Mouse (Mus musculus) MEL (cell line): ENCODE results near the gene Olfr780. TPM values are rescaled to one million over a fixed set of nuclear protein-coding genes. Genes with fewer than 3 reads are reported as not detected.

Experiments used
- DNase-seq: peaks from one replicate; pipeline ENCODE4 v3.0.0; 2011; ENCODE audit warnings: low read depth, low spot score
- H3K27ac ChIP-seq: 2 replicates; pipeline ENCODE4 v1.5.1; 2012; ENCODE audit warnings: low read depth, mild to moderate bottlenecking, control low read depth, low read length, moderate library complexity; ENCODE audit not compliant: control insufficient read depth
- H3K27me3 ChIP-seq, 2 experiments: fragments of 150-350 bp in 1 of 2; sonication (generic) in 1 of 2; 2 replicates each; pipeline ENCODE4 v1.6.1; 2012; ENCODE audit warnings: low read length in 2 of 2, mild to moderate bottlenecking in 2 of 2, improper control_type of control experiment in 1 of 2, moderate library complexity in 1 of 2; ENCODE audit not compliant: insufficient read depth in 2 of 2, control insufficient read depth in 1 of 2
- H3K36me3 ChIP-seq, 2 experiments: 2 replicates each; pipeline ENCODE4 v1.6.1; 2012 to 2014; ENCODE audit warnings: low read length in 2 of 2, improper control_type of control experiment in 1 of 2, inconsistent platforms in 1 of 2, mild to moderate bottlenecking in 1 of 2; ENCODE audit not compliant: insufficient read depth in 2 of 2, control insufficient read depth in 1 of 2
- H3K4me1 ChIP-seq, 2 experiments: fragments of 150-350 bp in 1 of 2; sonication (generic) in 1 of 2; 2 replicates each; pipeline ENCODE4 v1.6.1; 2012; ENCODE audit warnings: low read length in 2 of 2, improper control_type of control experiment in 1 of 2, mild to moderate bottlenecking in 1 of 2; ENCODE audit not compliant: insufficient read depth in 2 of 2, control insufficient read depth in 1 of 2
- H3K4me3 ChIP-seq, 2 experiments: fragments of 150-350 bp in 1 of 2; sonication (generic) in 1 of 2; 2 replicates each; pipeline ENCODE4 v1.5.1; 2012; ENCODE audit warnings: low read depth in 2 of 2, low read length in 2 of 2, mild to moderate bottlenecking in 2 of 2, moderate library complexity in 2 of 2, control low read depth in 1 of 2, improper control_type of control experiment in 1 of 2; ENCODE audit not compliant: control insufficient read depth in 1 of 2, insufficient read depth in 1 of 2
- H3K79me2 ChIP-seq: 2 replicates; pipeline ENCODE4 v1.6.1; 2012; ENCODE audit warnings: mild to moderate bottlenecking, low read length, moderate library complexity; ENCODE audit not compliant: control insufficient read depth, poor library complexity, insufficient read depth
- H3K9ac ChIP-seq: 2 replicates; pipeline ENCODE4 v1.6.1; 2012; ENCODE audit warnings: low read depth, mild to moderate bottlenecking, control low read depth, low read length, moderate library complexity; ENCODE audit not compliant: control insufficient read depth, poor library complexity, severe bottlenecking
- H3K9me3 ChIP-seq: fragments of 150-350 bp; sonication (generic); replicated peaks from 2 replicates; pipeline ENCODE4 v1.6.1; 2012; ENCODE audit warnings: mild to moderate bottlenecking, low read length, improper control_type of control experiment, moderate library complexity; ENCODE audit not compliant: insufficient read depth
- BHLHE40 ChIP-seq: IDR thresholded peaks from 2 replicates; pipeline ENCODE4 v1.6.1; 2012; ENCODE audit warnings: low read depth, mild to moderate bottlenecking, inconsistent platforms, low read length, improper control_type of control experiment, borderline replicate concordance
- ETS1 ChIP-seq: IDR thresholded peaks from 2 replicates; pipeline ENCODE4 v1.6.1; 2012; ENCODE audit warnings: low read depth, mild to moderate bottlenecking, inconsistent platforms, low read length, improper control_type of control experiment, moderate library complexity
- HCFC1 ChIP-seq: IDR thresholded peaks from 2 replicates; pipeline ENCODE4 v1.6.1; 2012; ENCODE audit warnings: low read depth, mild to moderate bottlenecking, inconsistent platforms, low read length, improper control_type of control experiment, moderate library complexity
- MYB ChIP-seq: IDR thresholded peaks from 2 replicates; pipeline ENCODE4 v1.6.1; 2011; ENCODE audit warnings: mild to moderate bottlenecking, low read depth, low read length, improper control_type of control experiment
- RCOR1 ChIP-seq: IDR thresholded peaks from 2 replicates; pipeline ENCODE4 v1.6.1; 2012; ENCODE audit warnings: low read depth, mild to moderate bottlenecking, inconsistent platforms, low read length, improper control_type of control experiment
- TAL1 ChIP-seq: IDR thresholded peaks from 2 replicates; pipeline ENCODE4 v1.6.1; 2012; ENCODE audit warnings: mild to moderate bottlenecking, inconsistent platforms, low read length, moderate library complexity, mixed read lengths
- USF1 ChIP-seq: IDR thresholded peaks from 2 replicates; pipeline ENCODE4 v1.6.1; 2014; ENCODE audit warnings: low read depth, mild to moderate bottlenecking, inconsistent platforms, low read length, improper control_type of control experiment, moderate library complexity
- USF2 ChIP-seq, 2 experiments: IDR thresholded peaks; 2 replicates each; pipeline ENCODE4 v1.6.1; 2011 to 2012; ENCODE audit warnings: improper control_type of control experiment in 2 of 2, low read length in 2 of 2, borderline replicate concordance in 1 of 2, inconsistent platforms in 1 of 2, low read depth in 1 of 2, mild to moderate bottlenecking in 1 of 2; ENCODE audit not compliant: insufficient read depth in 1 of 2
- ZKSCAN1 ChIP-seq: IDR thresholded peaks from 2 replicates; pipeline ENCODE4 v1.6.1; 2012; ENCODE audit warnings: low read depth, mild to moderate bottlenecking, inconsistent platforms, low read length, improper control_type of control experiment, moderate library complexity
- polyA plus RNA-seq, 2 experiments: library from polyadenylated mRNA; stranded (reverse) in 1 of 2; unstranded in 1 of 2; fragments of >175 nt in 1 of 2; fragments of >200 nt in 1 of 2; gene quantifications; 2 replicates each; pipeline versions ENCODE4 v1.2.1 to v1.2.4; 2012; ENCODE audit warnings: low replicate concordance in 2 of 2, low read depth in 1 of 2; ENCODE audit not compliant: insufficient read length in 2 of 2, insufficient read depth in 1 of 2, missing spikeins in 1 of 2
- total RNA-seq: library from RNA; depleted of rRNA; stranded (reverse); fragments of 300-350 nt; gene quantifications from 2 replicates; pipeline ENCODE4 v1.2.3, GENCODE M21; 2012; rRNA removed

Olfr780 gene
- total and polyA plus RNA-seq, 3 experiments = not detected

DNA sequence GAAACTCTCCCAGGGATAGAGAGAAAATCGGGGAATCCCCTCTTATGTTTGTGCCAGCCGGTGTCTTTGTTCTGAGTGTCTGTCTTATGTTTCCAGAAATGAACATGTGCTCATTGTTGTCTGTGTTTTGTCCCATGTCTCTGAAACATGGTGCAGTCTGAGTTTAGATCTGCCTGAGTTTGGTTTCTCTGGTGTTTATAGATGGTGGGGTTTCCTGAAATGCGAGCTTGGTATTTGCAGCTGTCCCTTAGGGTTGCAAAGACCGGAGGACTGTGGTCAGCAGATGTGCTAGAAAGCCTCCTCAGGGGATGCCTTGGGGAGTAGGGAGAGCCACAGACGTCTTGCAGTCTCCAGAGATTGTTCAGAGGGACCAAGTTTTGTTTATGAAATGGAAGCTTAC, 39.4 kb downstream of the Olfr780 start:
- H3K4me1 ChIP-seq = no peaks in the 10 kb centered on the region
- no peaks in the 10 kb centered on the region for H3K36me3 ChIP-seq
- TF ChIP-seq BHLHE40 (no peak), MYB (no peak), USF1 (no peak), RCOR1 (no peak), ZKSCAN1 (no peak), HCFC1 (no peak), TAL1 (no peak), ETS1 (no peak), USF2 (IDR thresholded peaks at IDR 0.05; ENCODE audit: borderline replicate concordance in 1 of 2, insufficient read depth in 1 of 2, low read depth in 1 of 2, low read length in 2 of 2) (no peak)
- H3K27ac ChIP-seq = no peak overlapping the region
- no peaks in the 10 kb centered on the region for H3K9me3 ChIP-seq
- H3K4me3 ChIP-seq = no peak overlapping the region
- H3K9ac ChIP-seq = no peak overlapping the region
- H3K79me2 ChIP-seq = no peaks in the 10 kb centered on the region
- H3K27me3 ChIP-seq = no peaks in the 10 kb centered on the region
- DNase-seq = no peak

Other genes starting within 250 kb of the Olfr780 start
- not detected in 2 replicates for gene Olfr766-ps1, start 249.1 kb upstream of the Olfr780 start, total RNA-seq
- gene Olfr766-ps1, start 249.1 kb upstream of the Olfr780 start, polyA plus RNA-seq = not detected
- gene Olfr767, start 235.2 kb upstream of the Olfr780 start, total RNA-seq = not detected in 2 replicates
- gene Olfr767, start 235.2 kb upstream of the Olfr780 start, polyA plus RNA-seq = not detected
- not detected in 2 replicates for gene Olfr768, start 218.7 kb upstream of the Olfr780 start, total RNA-seq
- gene Olfr768, start 218.7 kb upstream of the Olfr780 start, polyA plus RNA-seq = not detected
- not detected in 2 replicates for gene Olfr769, start 200.3 kb upstream of the Olfr780 start, total RNA-seq
- gene Olfr769, start 200.3 kb upstream of the Olfr780 start, polyA plus RNA-seq = not detected
- gene Olfr770, start 179.1 kb upstream of the Olfr780 start, total RNA-seq = not detected in 2 replicates
- not detected for gene Olfr770, start 179.1 kb upstream of the Olfr780 start, polyA plus RNA-seq
- gene Olfr771, start 153.4 kb upstream of the Olfr780 start, total RNA-seq = not detected in 2 replicates
- gene Olfr771, start 153.4 kb upstream of the Olfr780 start, polyA plus RNA-seq = not detected
- not detected in 2 replicates for gene Olfr772, start 140.2 kb upstream of the Olfr780 start, total RNA-seq
- not detected for gene Olfr772, start 140.2 kb upstream of the Olfr780 start, polyA plus RNA-seq
- not detected in 2 replicates for gene Olfr773, start 130.7 kb upstream of the Olfr780 start, total RNA-seq
- gene Olfr773, start 130.7 kb upstream of the Olfr780 start, polyA plus RNA-seq = not detected
- gene Olfr774, start 81.9 kb upstream of the Olfr780 start, total RNA-seq = not detected in 2 replicates
- gene Olfr774, start 81.9 kb upstream of the Olfr780 start, polyA plus RNA-seq = not detected
- gene Olfr775, start 69.7 kb upstream of the Olfr780 start, total RNA-seq = not detected in 2 replicates
- not detected for gene Olfr775, start 69.7 kb upstream of the Olfr780 start, polyA plus RNA-seq
- not detected in 2 replicates for gene Olfr776, start 59.0 kb upstream of the Olfr780 start, total RNA-seq
- not detected for gene Olfr776, start 59.0 kb upstream of the Olfr780 start, polyA plus RNA-seq
- gene Olfr777, start 46.6 kb upstream of the Olfr780 start, total RNA-seq = not detected in 2 replicates
- not detected for gene Olfr777, start 46.6 kb upstream of the Olfr780 start, polyA plus RNA-seq
- not detected in 2 replicates for gene Olfr781, start 10.7 kb downstream of the Olfr780 start, total RNA-seq
- gene Olfr781, start 10.7 kb downstream of the Olfr780 start, polyA plus RNA-seq = not detected
- not detected in 2 replicates for gene Olfr782, start 30.7 kb downstream of the Olfr780 start, total RNA-seq
- gene Olfr782, start 30.7 kb downstream of the Olfr780 start, polyA plus RNA-seq = not detected
- 0.13 and 0.15 TPM in 2 replicates for gene Olfr784, start 66.0 kb downstream of the Olfr780 start, total RNA-seq
- under 1 TPM in 1 of 2 experiments, not detected in 1; 0.36 TPM for gene Olfr784, start 66.0 kb downstream of the Olfr780 start, polyA plus RNA-seq
- gene Olfr785, start 87.3 kb downstream of the Olfr780 start, total RNA-seq = not detected in 2 replicates
- gene Olfr785, start 87.3 kb downstream of the Olfr780 start, polyA plus RNA-seq = not detected
- gene Olfr786, start 109.2 kb downstream of the Olfr780 start, total RNA-seq = not detected in 2 replicates
- gene Olfr786, start 109.2 kb downstream of the Olfr780 start, polyA plus RNA-seq = not detected
- gene Olfr787, start 143.7 kb downstream of the Olfr780 start, total RNA-seq = not detected in 2 replicates
- gene Olfr787, start 143.7 kb downstream of the Olfr780 start, polyA plus RNA-seq = not detected
- gene Olfr788, start 152.9 kb downstream of the Olfr780 start, total RNA-seq = not detected in 2 replicates
- not detected for gene Olfr788, start 152.9 kb downstream of the Olfr780 start, polyA plus RNA-seq
- gene Olfr789, start 166.6 kb downstream of the Olfr780 start, total RNA-seq = not detected in 2 replicates
- gene Olfr789, start 166.6 kb downstream of the Olfr780 start, polyA plus RNA-seq = not detected
- gene Olfr790, start 180.4 kb downstream of the Olfr780 start, total RNA-seq = not detected in 2 replicates
- not detected for gene Olfr790, start 180.4 kb downstream of the Olfr780 start, polyA plus RNA-seq
- gene Olfr791, start 203.7 kb downstream of the Olfr780 start, total RNA-seq = not detected in 2 replicates
- gene Olfr791, start 203.7 kb downstream of the Olfr780 start, polyA plus RNA-seq = not detected
- not detected in 2 replicates for gene Olfr792, start 221.0 kb downstream of the Olfr780 start, total RNA-seq
- gene Olfr792, start 221.0 kb downstream of the Olfr780 start, polyA plus RNA-seq = not detected
- gene Olfr794, start 249.5 kb downstream of the Olfr780 start, total RNA-seq = not detected in 2 replicates
- not detected for gene Olfr794, start 249.5 kb downstream of the Olfr780 start, polyA plus RNA-seq